ENCODE assay signal across 28 mouse cellular contexts in the genomic region with DNA sequence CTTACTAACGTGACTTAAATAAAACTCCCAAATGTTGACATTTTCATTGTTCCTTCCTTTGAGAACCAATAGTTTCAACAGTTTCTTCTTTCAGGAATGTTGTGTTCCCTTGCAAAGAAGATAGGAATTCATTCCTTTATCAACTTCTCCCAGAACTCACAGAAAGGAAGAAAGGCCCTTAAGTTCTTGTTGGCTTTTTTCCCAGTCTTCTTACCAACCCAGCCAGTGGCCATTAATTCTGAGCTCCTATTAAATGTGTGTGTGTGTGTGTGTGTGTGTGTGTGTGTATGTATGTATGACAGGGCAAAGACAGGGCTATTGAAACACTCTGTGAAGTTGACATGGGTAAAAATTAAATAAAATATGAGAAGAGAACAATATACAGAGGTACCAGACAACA.
DNase-seq lines count a peak whose midpoint lies in the region; ATAC-seq and TF ChIP-seq lines count a peak whose summit lies in the region.
"Had no signal": no experiment of that assay in that cellular context is flagged by ENCODE, and none has a peak within 500 bp of the region (broad histone marks: within the 10 kb centered on the region; RNA-seq: fewer than 3 reads in every experiment).

No protein-coding gene starts in this region.

- no peak overlapping the region for H3K27ac ChIP-seq in forebrain, embryonic 14.5 days (ENCODE audit: low read depth, low read length)
- H3K27ac ChIP-seq in forebrain, postnatal 0 days (ENCODE audit: low read depth, low read length), result no peak overlapping the region
- no peak overlapping the region for H3K27ac ChIP-seq in limb, embryonic 14.5 days (replicated peaks; ENCODE audit: low read depth, low read length)
- no peak overlapping the region for H3K27ac ChIP-seq in limb, embryonic 10.5 days
- 0 out of 2 replicates have a peak overlapping the region, but pooled peaks have one; percentile 4 for H3K27ac ChIP-seq in lung, embryonic 16.5 days (ENCODE audit: low read length)
- H3K27ac ChIP-seq: embryonic facial prominence, embryonic 15.5 days; forebrain, embryonic 15.5 days; heart, adult 2 months; heart, embryonic 10.5 days; heart, embryonic 13.5 days; hindbrain, embryonic 13.5 days had no signal

- H3K36me3 ChIP-seq in forebrain, embryonic 14.5 days (ENCODE audit: control insufficient read depth, insufficient read depth, low read length), result no peaks in the 10 kb centered on the region
- H3K36me3 ChIP-seq in forebrain, postnatal 0 days (ENCODE audit: insufficient read depth), result no peaks in the 10 kb centered on the region
- H3K36me3 ChIP-seq in limb, embryonic 14.5 days (ENCODE audit: control insufficient read depth, insufficient read depth, low read length), result no peaks in the 10 kb centered on the region
- H3K36me3 ChIP-seq in limb, embryonic 10.5 days, result no peaks in the 10 kb centered on the region
- no peaks in the 10 kb centered on the region for H3K36me3 ChIP-seq in lung, embryonic 16.5 days (ENCODE audit: control insufficient read depth, insufficient read depth, low read length)
- H3K36me3 ChIP-seq: embryonic facial prominence, embryonic 15.5 days; forebrain, embryonic 15.5 days; G1E; heart, embryonic 10.5 days; heart, embryonic 13.5 days; hindbrain, embryonic 13.5 days had no signal

- H3K4me1 ChIP-seq in forebrain, embryonic 14.5 days (ENCODE audit: control insufficient read depth, insufficient read depth, low read length), result no peaks in the 10 kb centered on the region
- H3K4me1 ChIP-seq in forebrain, postnatal 0 days (ENCODE audit: insufficient read depth), result no peaks in the 10 kb centered on the region
- no peaks in the 10 kb centered on the region for H3K4me1 ChIP-seq in limb, embryonic 14.5 days (ENCODE audit: control insufficient read depth, insufficient read depth, low read length)
- H3K4me1 ChIP-seq in limb, embryonic 10.5 days, result no peaks in the 10 kb centered on the region
- H3K4me1 ChIP-seq in lung, embryonic 16.5 days (replicated peaks; ENCODE audit: control insufficient read depth, insufficient read depth, low read length), result no peaks in the 10 kb centered on the region; the same call in 1 of the 2 replicates
- H3K4me1 ChIP-seq: embryonic facial prominence, embryonic 15.5 days; forebrain, embryonic 15.5 days; heart, embryonic 10.5 days; hindbrain, embryonic 13.5 days had no signal

- no peak overlapping the region for H3K4me2 ChIP-seq in forebrain, embryonic 14.5 days (ENCODE audit: low read length)
- no peak overlapping the region for H3K4me2 ChIP-seq in forebrain, postnatal 0 days (ENCODE audit: low read depth)
- H3K4me2 ChIP-seq in limb, embryonic 14.5 days (replicated peaks; ENCODE audit: low read depth, low read length, severe bottlenecking), result no peak overlapping the region
- H3K4me2 ChIP-seq in lung, embryonic 16.5 days (ENCODE audit: low read depth, low read length), result no peak overlapping the region
- H3K4me2 ChIP-seq: embryonic facial prominence, embryonic 15.5 days; forebrain, embryonic 15.5 days; heart, embryonic 13.5 days; hindbrain, embryonic 13.5 days had no signal

- no peak for ATAC-seq in forebrain, embryonic 14.5 days
- no peak for ATAC-seq in forebrain, postnatal 0 days
- no peak for ATAC-seq in limb, embryonic 14.5 days (ENCODE audit: low FRiP score, low read depth)
- ATAC-seq in lung, embryonic 16.5 days (ENCODE audit: low read depth), result peak; percentile 28; the same call in 1 of the 2 replicates
- ATAC-seq: forebrain, embryonic 15.5 days; hindbrain, embryonic 16.5 days; inflammation-experienced regulatory T-cells, adult 6 months had no signal

- H3K9me3 ChIP-seq in forebrain, embryonic 14.5 days (replicated peaks; ENCODE audit: control insufficient read depth, low read length), result no peaks in the 10 kb centered on the region
- no peaks in the 10 kb centered on the region for H3K9me3 ChIP-seq in forebrain, postnatal 0 days (ENCODE audit: low read length)
- no peaks in the 10 kb centered on the region for H3K9me3 ChIP-seq in limb, embryonic 14.5 days (ENCODE audit: control insufficient read depth, low read length)
- H3K9me3 ChIP-seq in limb, embryonic 10.5 days (replicated peaks), result no peaks in the 10 kb centered on the region
- no peaks in the 10 kb centered on the region for H3K9me3 ChIP-seq in lung, embryonic 16.5 days (ENCODE audit: control insufficient read depth, low read length)
- H3K9me3 ChIP-seq: embryonic facial prominence, embryonic 15.5 days; forebrain, embryonic 15.5 days; heart, embryonic 10.5 days; heart, embryonic 13.5 days; hindbrain, embryonic 13.5 days had no signal

- TF ChIP-seq POLR2A in limb, embryonic 14.5 days (IDR thresholded peaks at IDR 0.05; ENCODE audit: borderline replicate concordance, extremely low read depth, insufficient read depth, insufficient read length), result no peak
- TF ChIP-seq POLR2A in brain, embryonic 14.5 days (IDR thresholded peaks at IDR 0.05; ENCODE audit: borderline replicate concordance, extremely low read depth, insufficient read depth, insufficient read length, poor library complexity, severe bottlenecking), result no peak

- no peaks in the 10 kb centered on the region for H3K27me3 ChIP-seq in forebrain, embryonic 14.5 days (replicated peaks; ENCODE audit: control insufficient read depth, insufficient read depth, low read length)
- H3K27me3 ChIP-seq in forebrain, postnatal 0 days (ENCODE audit: insufficient read depth, low read length), result no peaks in the 10 kb centered on the region
- H3K27me3 ChIP-seq in limb, embryonic 14.5 days (ENCODE audit: control insufficient read depth, insufficient read depth, low read length), result no peaks in the 10 kb centered on the region
- H3K27me3 ChIP-seq in limb, embryonic 10.5 days (ENCODE audit: low read depth, poor library complexity, severe bottlenecking), result no peaks in the 10 kb centered on the region
- H3K27me3 ChIP-seq in lung, embryonic 16.5 days (ENCODE audit: control insufficient read depth, insufficient read depth, low read depth, low read length), result no peaks in the 10 kb centered on the region
- H3K27me3 ChIP-seq: CH12.LX; embryonic facial prominence, embryonic 15.5 days; forebrain, embryonic 15.5 days; heart, embryonic 13.5 days; hindbrain, embryonic 13.5 days had no signal

- TF ChIP-seq CTCF in forebrain, postnatal 0 days (IDR thresholded peaks at IDR 0.05; ENCODE audit: low read depth), result no peak
- TF ChIP-seq CTCF in brain, embryonic 14.5 days (IDR thresholded peaks at IDR 0.05; ENCODE audit: borderline replicate concordance, extremely low read depth, insufficient read depth, insufficient read length), result no peak

- no peak overlapping the region for H3K9ac ChIP-seq in forebrain, embryonic 14.5 days (ENCODE audit: low read length)
- no peak overlapping the region for H3K9ac ChIP-seq in forebrain, postnatal 0 days
- no peak overlapping the region for H3K9ac ChIP-seq in limb, embryonic 14.5 days (ENCODE audit: low read depth, low read length, severe bottlenecking)
- H3K9ac ChIP-seq in lung, embryonic 16.5 days (ENCODE audit: low read length), result no peak overlapping the region
- H3K9ac ChIP-seq: embryonic facial prominence, embryonic 15.5 days; forebrain, embryonic 15.5 days; heart, embryonic 13.5 days; hindbrain, embryonic 13.5 days had no signal

- no peak overlapping the region for H3K4me3 ChIP-seq in forebrain, embryonic 14.5 days (ENCODE audit: low read depth, low read length)
- H3K4me3 ChIP-seq in forebrain, postnatal 0 days (ENCODE audit: low read depth, low read length), result no peak overlapping the region
- no peak overlapping the region for H3K4me3 ChIP-seq in limb, embryonic 14.5 days (replicated peaks; ENCODE audit: low read length)
- H3K4me3 ChIP-seq in limb, embryonic 10.5 days, result no peak overlapping the region
- no peak overlapping the region for H3K4me3 ChIP-seq in lung, embryonic 16.5 days (ENCODE audit: low read length)
- H3K4me3 ChIP-seq: embryonic facial prominence, embryonic 15.5 days; forebrain, embryonic 15.5 days; heart, adult 2 months; heart, embryonic 10.5 days; heart, embryonic 13.5 days; hindbrain, embryonic 13.5 days had no signal

- 33% methylated on average over 1 of the region's 1 CpGs for WGBS in forebrain, embryonic 14.5 days
- 15% methylated on average over 1 of the region's 1 CpGs for WGBS in forebrain, postnatal 0 days
- 64% methylated on average over 1 of the region's 1 CpGs for WGBS in limb, embryonic 14.5 days
- WGBS in limb, embryonic 10.5 days, result 76% methylated on average over 1 of the region's 1 CpGs
- WGBS in lung, embryonic 16.5 days, result 2% methylated on average over 1 of the region's 1 CpGs

- peak; percentile 45 for DNase-seq in forebrain, embryonic 14.5 days (ENCODE audit: low spot score)
- no peak for DNase-seq in forebrain, postnatal 0 days
- DNase-seq in limb, embryonic 14.5 days (ENCODE audit: low spot score), result peak; percentile 60
- DNase-seq in limb, embryonic 10.5 days (ENCODE audit: low spot score), result no peak
- DNase-seq in lung, postnatal 14 days, result no peak
- DNase-seq in brain, embryonic 14.5 days (ENCODE audit: low read depth), result peak; percentile 53
- DNase-seq: adrenal gland, adult 2 months; adrenal gland, postnatal 14 days; B cell, adult 2 months; cerebellum, adult 11-12 months; cerebellum, adult 8-10 months; cerebellum, postnatal 10 days; cerebellum, postnatal 36 days; embryo, embryonic 11 days; gastrocnemius, postnatal 10 days; gastrocnemius, postnatal 36 days; heart, adult 2 months; heart, postnatal 14 days had no signal

Comparison
In these comparisons a context has a peak if more than half of its experiments do, and no peak if none do; other contexts are left out.
1. DNase-seq: peak in forebrain, embryonic 14.5 days (single experiment), limb, embryonic 14.5 days (single experiment) and brain, embryonic 14.5 days (single experiment); none in forebrain, postnatal 0 days (single experiment), limb, embryonic 10.5 days (single experiment) and lung, postnatal 14 days (single experiment).